Mouse (Mus musculus) layer of hippocampus, adult 2 months (tissue): ENCODE measurements around the gene Ykt6. TPM values are rescaled to one million over a fixed set of nuclear protein-coding genes. Genes with fewer than 3 reads are reported as not detected.

Source experiments
- DNase-seq, 2 experiments: peaks; one replicate each; pipeline ENCODE4 v3.0.0; 2022; ENCODE audit warnings: low spot score in 2 of 2
- H3K27ac ChIP-seq: fragments of 200-600 bp; 2 replicates; pipeline ENCODE4 v1.8.1; 2022
- H3K4me3 ChIP-seq: fragments of 200-600 bp; 2 replicates; pipeline ENCODE4 v1.8.1; 2022; ENCODE audit warnings: mild to moderate bottlenecking
- CTCF ChIP-seq: fragments of 200-600 bp; conservative IDR thresholded peaks from 2 replicates; pipeline ENCODE4 v1.8.1; 2022; ENCODE audit warnings: antibody characterized with exemption, mild to moderate bottlenecking, moderate library complexity
- total RNA-seq, 2 experiments: library from RNA; stranded (reverse); gene quantifications; 2 replicates each; pipeline ENCODE4 v1.2.3; 2021

The Ykt6 gene
- total RNA-seq, 2 experiments from 2014 or later, result 63.4 to 71.4 TPM

- TF ChIP-seq CTCF, result no peak
- DNase-seq, result no peak
- H3K27ac ChIP-seq, result peak overlapping the region; percentile 55; the same call in 1 of the 2 replicates
- no peak overlapping the region for H3K4me3 ChIP-seq
Observed at GRCm38 (mm10) chr11:5980561-5980960, 25.1 kb downstream of the Ykt6 start.

- DNase-seq, result no peak
- H3K27ac ChIP-seq, result no peak overlapping the region
- TF ChIP-seq CTCF, result no peak
Observed at GRCm38 (mm10) chr11:5981323-5981722, 25.8 kb downstream of the Ykt6 start.

GRCm38 (mm10) chr11:5983629-5984028 lies 28.1 kb downstream of the Ykt6 start:
- H3K27ac ChIP-seq, result no peak overlapping the region

More at GRCm38 (mm10) chr11:5981323-5981722, 25.8 kb downstream of the Ykt6 start:
- no peak overlapping the region for H3K4me3 ChIP-seq

GRCm38 (mm10) chr11:5988126-5988525 lies 32.6 kb downstream of the Ykt6 start:
- no peak for DNase-seq
- H3K4me3 ChIP-seq, result no peak overlapping the region
- peak overlapping the region; percentile 71; the same call in 1 of the 2 replicates for H3K27ac ChIP-seq
- TF ChIP-seq CTCF, result no peak

More at GRCm38 (mm10) chr11:5983629-5984028, 28.1 kb downstream of the Ykt6 start:
- H3K4me3 ChIP-seq, result no peak overlapping the region
- TF ChIP-seq CTCF, result no peak
- DNase-seq, result no peak

- no peak for DNase-seq
- peak overlapping the region; percentile 68 for H3K27ac ChIP-seq
- no peak for TF ChIP-seq CTCF
- no peak overlapping the region for H3K4me3 ChIP-seq
Observed at GRCm38 (mm10) chr11:5989954-5990593, 34.6 kb downstream of the Ykt6 start.

- DNase-seq, result no peak
- H3K27ac ChIP-seq, result 0 out of 2 replicates have a peak overlapping the region, but pooled peaks have one; percentile 48
- TF ChIP-seq CTCF, result peak; percentile 82
- no peak overlapping the region for H3K4me3 ChIP-seq
Observed at GRCm38 (mm10) chr11:5990910-5991309, 35.4 kb downstream of the Ykt6 start.

- Histone ChIP-seq H3K4me3 (no peak overlapping the region), H3K27ac (peak overlapping the region; percentile 53; the same call in 1 of the 2 replicates)
- no peak for DNase-seq
- no peak for TF ChIP-seq CTCF
Observed at GRCm38 (mm10) chr11:5994212-5994611, 38.7 kb downstream of the Ykt6 start.

GRCm38 (mm10) chr11:5994880-5995279 lies 39.4 kb downstream of the Ykt6 start:
- Histone ChIP-seq H3K27ac (peak overlapping the region; percentile 53; the same call in 1 of the 2 replicates), H3K4me3 (no peak overlapping the region)
- no peak for DNase-seq
- no peak for TF ChIP-seq CTCF

GRCm38 (mm10) chr11:5995989-5996388 lies 40.5 kb downstream of the Ykt6 start:
- peak; percentile 46 to 75 for DNase-seq
- peak overlapping the region; percentile 53; the same call in 1 of the 2 replicates for H3K27ac ChIP-seq
- no peak overlapping the region for H3K4me3 ChIP-seq
- TF ChIP-seq CTCF, result peak; percentile 94

GRCm38 (mm10) chr11:5998472-5998871 lies 43.0 kb downstream of the Ykt6 start:
- Histone ChIP-seq H3K27ac (0 out of 2 replicates have a peak overlapping the region, but pooled peaks have one; percentile 95), H3K4me3 (no peak overlapping the region)
- no peak for DNase-seq
- TF ChIP-seq CTCF, result no peak

GRCm38 (mm10) chr11:5999832-6000771 lies 44.6 kb downstream of the Ykt6 start:
- H3K27ac ChIP-seq, result peak overlapping the region; percentile 95
- DNase-seq, result peak; percentile 76 to 91
- TF ChIP-seq CTCF, result no peak
- H3K4me3 ChIP-seq, result no peak overlapping the region; the same call in 1 of the 2 replicates

GRCm38 (mm10) chr11:6000961-6001682 lies 45.6 kb downstream of the Ykt6 start:
- H3K4me3 ChIP-seq, result no peak overlapping the region
- H3K27ac ChIP-seq, result peak overlapping the region; percentile 84
- no peak for TF ChIP-seq CTCF
- no peak for DNase-seq
